Mouse (Mus musculus): Measurements from ENCODE around the gene Sf3b1. TPM values are rescaled to one million over a fixed set of nuclear protein-coding genes. Genes with fewer than 3 reads are reported as not detected.
A peak's percentile ranks its signal among the peaks of the same experiment; 100 is the strongest.

Gene Sf3b1
- polyA plus RNA-seq, 1 experiment from 2014 or later, result 149 TPM

- H3K9ac ChIP-seq (ENCODE audit: low read depth, low read length), result no peak overlapping the region
- H3K27ac ChIP-seq (ENCODE audit: low read depth, low read length), result no peak overlapping the region
Observed at GRCm38 (mm10) chr1:54954856-54955255, 72.4 kb downstream of the Sf3b1 start.

GRCm38 (mm10) chr1:54944648-54945047 lies 82.6 kb downstream of the Sf3b1 start:
- Histone ChIP-seq H3K27ac (ENCODE audit: low read depth, low read length) (no peak overlapping the region), H3K36me3 (ENCODE audit: control insufficient read depth, insufficient read depth) (no peaks in the 10 kb centered on the region), H3K27me3 (replicated peaks; ENCODE audit: control insufficient read depth, insufficient read depth, low read length) (no peaks in the 10 kb centered on the region), H3K9ac (ENCODE audit: low read depth, low read length) (no peak overlapping the region), H3K9me3 (ENCODE audit: control insufficient read depth) (no peaks in the 10 kb centered on the region), H3K4me3 (ENCODE audit: low read depth, low read length) (no peak overlapping the region), H3K4me1 (replicated peaks; ENCODE audit: control insufficient read depth, insufficient read depth, low read length) (no peaks in the 10 kb centered on the region), H3K4me2 (replicated peaks; ENCODE audit: low read depth) (no peak overlapping the region)
- TF ChIP-seq CTCF (IDR thresholded peaks at IDR 0.05; ENCODE audit: low read depth), result no peak
- 77% methylated on average over 3 of the region's 3 CpGs for WGBS
- ATAC-seq, result no peak

More at GRCm38 (mm10) chr1:54954856-54955255, 72.4 kb downstream of the Sf3b1 start:
- no peaks in the 10 kb centered on the region for H3K9me3 ChIP-seq (ENCODE audit: control insufficient read depth)
- no peaks in the 10 kb centered on the region for H3K36me3 ChIP-seq (ENCODE audit: control insufficient read depth, insufficient read depth)
- 82% methylated on average over 4 of the region's 4 CpGs for WGBS
- ATAC-seq, result no peak
- no peak overlapping the region for H3K4me2 ChIP-seq (replicated peaks; ENCODE audit: low read depth)
- no peaks in the 10 kb centered on the region for H3K4me1 ChIP-seq (replicated peaks; ENCODE audit: control insufficient read depth, insufficient read depth, low read length)
- H3K27me3 ChIP-seq (replicated peaks; ENCODE audit: control insufficient read depth, insufficient read depth, low read length), result no peaks in the 10 kb centered on the region
- peak; percentile 15; the same call in 1 of the 2 replicates for TF ChIP-seq CTCF (IDR thresholded peaks at IDR 0.05; ENCODE audit: low read depth)
- no peak overlapping the region for H3K4me3 ChIP-seq (ENCODE audit: low read depth, low read length)

GRCm38 (mm10) chr1:54935466-54935865 lies 91.8 kb downstream of the Sf3b1 start:
- WGBS, result 91% methylated on average over 3 of the region's 3 CpGs
- no peak overlapping the region for H3K9ac ChIP-seq (ENCODE audit: low read depth, low read length)
- no peak for TF ChIP-seq CTCF (IDR thresholded peaks at IDR 0.05; ENCODE audit: low read depth)
- no peak overlapping the region for H3K4me3 ChIP-seq (ENCODE audit: low read depth, low read length)
- H3K36me3 ChIP-seq (ENCODE audit: control insufficient read depth, insufficient read depth), result no peaks in the 10 kb centered on the region
- H3K27me3 ChIP-seq (replicated peaks; ENCODE audit: control insufficient read depth, insufficient read depth, low read length), result no peaks in the 10 kb centered on the region
- H3K4me2 ChIP-seq (replicated peaks; ENCODE audit: low read depth), result no peak overlapping the region
- ATAC-seq, result no peak
- H3K27ac ChIP-seq (ENCODE audit: low read depth, low read length), result no peak overlapping the region
- no peaks in the 10 kb centered on the region for H3K4me1 ChIP-seq (replicated peaks; ENCODE audit: control insufficient read depth, insufficient read depth, low read length)
- no peaks in the 10 kb centered on the region for H3K9me3 ChIP-seq (ENCODE audit: control insufficient read depth)

Other genes with a start within 250 kb of the Sf3b1 start
- 5.5 and 7.0 TPM in 2 replicates for gene Ankrd44, start 101.1 kb downstream of the Sf3b1 start, polyA plus RNA-seq (2015; fragmentation: Nextera tagmentation; extraction: Ambion mirVana)
- gene Coq10b, start 25.3 kb upstream of the Sf3b1 start, polyA plus RNA-seq (2015; fragmentation: Nextera tagmentation; extraction: Ambion mirVana), result 25.8 and 29.7 TPM in 2 replicates
- 395 and 427 TPM in 2 replicates for gene Hspe1, start 60.7 kb upstream of the Sf3b1 start, polyA plus RNA-seq (2015; fragmentation: Nextera tagmentation; extraction: Ambion mirVana)
- gene Hspd1, start 60.8 kb upstream of the Sf3b1 start, polyA plus RNA-seq (2015; fragmentation: Nextera tagmentation; extraction: Ambion mirVana), result 163 and 164 TPM in 2 replicates
- 87.1 and 95.3 TPM in 2 replicates for gene Mob4, start 103.8 kb upstream of the Sf3b1 start, polyA plus RNA-seq (2015; fragmentation: Nextera tagmentation; extraction: Ambion mirVana)
- gene Rftn2, start 199.3 kb upstream of the Sf3b1 start, polyA plus RNA-seq (2015; fragmentation: Nextera tagmentation; extraction: Ambion mirVana), result 2.8 and 3.4 TPM in 2 replicates
- 1.7 and 1.9 TPM in 2 replicates for gene Mars2, start 209.7 kb upstream of the Sf3b1 start, polyA plus RNA-seq (2015; fragmentation: Nextera tagmentation; extraction: Ambion mirVana)